Mouse (Mus musculus) testis, adult 2 months (tissue): ENCODE measurements around the gene Rnf121.

Source experiments
- CTCF ChIP-seq: fragments of 200-500 bp; IDR thresholded peaks from 2 replicates; pipeline ENCODE4 v1.5.1; 2012; ENCODE audit warnings: low read depth, mild to moderate bottlenecking, inconsistent platforms, low read length, moderate library complexity; ENCODE audit not compliant: control insufficient read depth, insufficient read depth, insufficient replicate concordance
- POLR2A ChIP-seq: fragments of 200-500 bp; IDR thresholded peaks from 2 replicates; pipeline ENCODE4 v1.6.1; 2012; ENCODE audit warnings: low read depth, mild to moderate bottlenecking, inconsistent platforms, low read length, moderate library complexity; ENCODE audit not compliant: control insufficient read depth

DNA sequence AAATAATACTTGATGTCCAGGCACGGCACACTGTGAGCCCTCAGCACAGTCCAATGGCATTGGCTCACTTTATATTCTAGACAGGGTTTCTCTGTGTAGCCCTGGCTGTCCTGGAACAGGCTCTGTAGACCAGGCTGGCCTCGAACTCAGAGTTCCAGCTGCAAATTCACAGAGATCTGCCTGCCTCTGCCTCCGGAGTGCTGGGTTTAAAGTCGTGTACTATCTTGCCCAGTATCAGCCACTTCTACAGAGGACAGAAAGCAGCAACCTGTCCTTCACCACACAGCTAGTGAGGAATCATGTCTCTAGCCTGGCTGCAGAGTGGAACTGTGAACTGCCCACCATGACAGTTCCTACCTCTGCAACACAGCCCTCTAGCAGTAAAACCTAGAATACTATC is 44.5 kb upstream of the Rnf121 start:
- no peak for TF ChIP-seq CTCF
- TF ChIP-seq POLR2A = no peak
